Mouse (Mus musculus) liver (tissue): ENCODE results near the gene Setd2.

Source experiments
- DNase-seq: peaks from one replicate; pipeline ENCODE4 v3.0.0-alpha.2; 2020; ENCODE audit warnings: mixed read lengths

Gene Setd2

DNA sequence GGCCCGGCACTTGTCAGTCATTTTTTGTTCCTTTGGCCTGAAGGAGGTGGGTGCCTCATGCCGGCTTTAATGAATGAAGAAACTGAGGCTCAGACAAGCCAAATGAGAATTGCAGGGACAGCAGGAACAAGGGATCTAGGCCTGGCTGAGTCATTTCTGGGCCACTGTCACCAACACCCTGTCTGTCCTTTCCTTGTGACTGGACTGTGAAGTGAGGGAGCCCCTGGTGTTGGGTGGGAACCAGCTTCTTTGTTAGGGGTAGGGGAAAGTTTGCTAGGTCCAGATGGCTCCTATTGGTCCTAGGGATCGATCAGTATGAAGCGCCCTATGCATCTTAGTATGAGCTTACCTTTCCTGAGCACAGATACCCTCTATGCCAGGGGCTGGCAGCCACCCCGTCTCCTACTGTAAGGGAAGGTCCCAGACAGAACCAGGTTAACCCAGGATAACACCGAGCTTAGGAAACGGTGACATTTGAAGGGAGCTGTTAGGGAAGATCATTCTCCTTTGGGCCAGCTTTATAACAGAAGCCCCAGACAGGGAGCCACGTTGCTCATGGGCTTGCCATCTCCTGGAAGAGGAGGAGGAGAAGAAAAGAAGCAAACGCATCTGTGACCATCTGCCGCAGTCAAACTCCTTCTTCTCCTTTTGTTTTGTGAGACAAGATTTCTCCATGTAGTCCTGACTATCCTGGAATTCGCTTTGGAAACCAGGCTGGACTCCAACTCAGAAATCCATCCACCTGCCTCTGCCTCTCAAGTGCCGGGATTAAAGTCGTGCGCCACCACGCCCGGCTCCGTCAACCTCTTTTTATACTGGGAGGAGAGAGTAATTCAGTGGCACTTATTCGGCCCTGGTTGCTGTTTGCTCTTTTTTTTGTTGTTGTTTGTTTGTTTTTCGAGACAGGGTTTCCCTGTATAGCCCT is 122.6 kb downstream of the Setd2 start:
- no peak for DNase-seq

DNA sequence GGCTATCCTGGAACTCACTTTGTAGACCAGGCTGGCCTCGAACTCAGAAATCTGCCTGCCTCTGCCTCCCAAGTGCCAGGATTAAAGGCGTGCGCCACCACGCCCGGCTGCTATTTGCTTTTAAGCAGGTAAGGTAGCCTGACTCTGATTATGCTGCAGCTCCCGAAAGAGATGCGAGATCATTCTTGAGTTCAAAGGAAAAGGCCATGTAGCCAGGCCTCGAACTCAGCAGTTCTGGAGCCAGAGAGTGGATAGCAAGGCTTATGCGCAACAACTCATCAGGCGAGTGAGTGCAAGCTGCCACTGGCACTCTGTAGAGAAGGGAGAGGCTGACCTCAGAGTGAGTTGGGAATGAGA is 123.2 kb downstream of the Setd2 start:
- no peak for DNase-seq

DNA sequence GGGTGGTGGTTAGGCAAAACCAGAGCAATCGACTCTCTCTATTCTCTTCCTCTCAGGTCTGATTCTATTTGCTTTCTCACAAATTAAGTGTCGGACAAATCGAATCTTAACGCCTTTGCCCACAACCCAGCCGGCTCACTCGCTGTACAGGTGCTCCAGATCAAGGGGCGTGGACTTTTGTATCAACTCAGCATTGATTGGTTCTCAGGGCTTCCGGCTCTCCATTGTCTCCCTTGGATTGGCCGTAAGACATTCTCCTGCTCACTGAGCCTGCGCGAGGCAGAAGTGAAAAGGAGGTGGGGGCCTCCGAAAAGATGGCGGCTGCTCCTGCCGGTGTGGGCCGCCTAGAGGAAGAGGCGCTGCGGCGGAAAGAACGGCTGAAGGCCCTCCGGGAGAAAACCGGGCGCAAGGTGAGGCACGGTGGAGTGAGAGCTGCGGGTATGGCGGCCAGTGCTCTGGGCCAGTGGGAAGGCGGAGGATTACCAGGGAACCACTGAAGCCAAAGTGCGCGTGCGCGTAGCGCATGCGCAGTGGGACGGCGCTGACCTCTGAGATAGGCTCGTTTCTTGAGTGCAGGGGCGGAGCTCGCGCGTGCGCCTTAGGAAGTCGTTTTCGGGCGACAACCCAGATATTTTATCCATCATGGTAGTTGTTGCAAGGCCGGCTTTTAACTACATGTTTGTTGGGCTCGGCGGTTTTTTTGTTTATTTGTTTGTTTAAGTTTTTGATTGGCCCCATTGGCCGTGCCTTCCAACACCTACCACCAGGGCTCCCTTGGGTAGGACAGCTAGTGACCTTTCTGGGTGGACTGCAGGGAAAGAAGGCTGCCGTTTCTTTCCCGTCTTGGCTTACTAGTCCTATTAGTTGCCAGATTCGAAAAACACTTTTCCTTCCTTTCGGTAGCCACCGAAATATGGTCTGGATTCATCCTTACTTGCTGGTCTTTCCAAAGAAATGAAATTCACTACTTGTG is 124.1 kb downstream of the Setd2 start, which contains the start of gene Ccdc12:
Gene Ccdc12 (plus strand): TSS at position 255 of the 973 bp plus-strand sequence.
- DNase-seq: peak; percentile 96

DNA sequence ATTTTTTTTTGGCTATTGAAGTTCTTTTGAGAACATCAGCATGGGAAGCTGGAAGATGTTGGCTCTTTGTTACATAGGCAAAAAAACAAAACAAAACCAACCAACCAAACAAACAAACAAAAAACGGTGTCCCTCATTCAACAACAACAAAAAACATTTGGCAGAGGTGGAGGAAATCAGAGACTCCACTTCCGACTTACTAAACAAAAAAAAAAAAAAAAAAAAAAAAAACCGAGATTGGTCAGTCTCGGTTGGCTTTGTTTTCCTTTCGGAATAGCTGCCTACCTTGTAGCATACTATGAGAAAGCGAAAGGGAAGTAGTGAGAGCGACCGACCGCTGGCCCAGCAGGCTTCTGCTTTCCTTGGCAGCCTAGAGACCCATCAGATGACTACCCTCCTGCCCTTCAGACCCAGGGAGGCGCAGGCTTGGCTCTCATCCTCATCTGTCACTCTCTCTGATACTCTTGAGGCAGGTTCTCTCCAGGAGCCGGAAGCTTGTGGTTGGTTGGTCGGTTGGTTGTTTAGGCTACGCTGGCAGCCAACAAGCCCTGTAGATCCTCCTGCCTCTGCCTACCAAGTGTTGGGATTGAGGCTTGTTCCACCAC is 125.2 kb downstream of the Setd2 start:
- peak; percentile 61 for DNase-seq

DNA sequence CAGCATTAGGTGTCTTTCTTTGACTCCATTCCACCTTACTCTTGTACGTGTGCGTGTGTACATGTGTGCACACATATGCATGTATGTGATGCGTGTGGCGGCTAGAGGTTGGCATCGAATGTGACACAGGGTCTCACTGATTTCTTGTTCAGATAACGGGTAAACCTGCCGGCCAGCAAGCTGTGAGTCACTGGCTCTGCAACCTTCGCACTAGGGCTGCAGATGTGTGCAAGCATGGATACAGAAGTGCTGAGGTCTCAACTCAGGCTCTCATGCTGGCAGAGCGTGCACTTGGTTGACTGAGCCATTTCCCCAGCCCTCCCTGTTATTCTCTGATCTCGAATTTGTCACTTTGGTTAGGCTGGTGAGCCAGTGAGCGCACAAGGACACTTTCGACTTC is 127.1 kb downstream of the Setd2 start:
- DNase-seq: no peak

DNA sequence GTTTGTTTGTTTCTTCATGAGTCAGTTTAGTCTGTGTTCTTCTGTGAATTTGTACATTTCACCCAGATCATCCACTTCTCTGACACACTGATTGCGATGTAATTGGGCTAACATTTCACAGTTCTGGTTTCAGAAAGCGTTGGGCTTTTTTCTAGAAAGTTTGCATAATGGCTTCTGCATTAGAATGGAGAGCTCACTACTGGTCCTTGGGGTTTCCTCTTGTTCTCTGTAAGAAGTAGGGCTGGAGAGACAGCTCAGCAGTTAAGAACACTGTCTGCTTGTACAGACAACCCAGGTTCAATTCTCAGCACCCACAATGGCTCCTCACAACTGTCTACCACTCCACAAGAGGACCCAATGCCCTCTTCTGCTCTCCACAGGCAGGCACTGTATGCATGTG is 127.8 kb downstream of the Setd2 start:
- no peak for DNase-seq

DNA sequence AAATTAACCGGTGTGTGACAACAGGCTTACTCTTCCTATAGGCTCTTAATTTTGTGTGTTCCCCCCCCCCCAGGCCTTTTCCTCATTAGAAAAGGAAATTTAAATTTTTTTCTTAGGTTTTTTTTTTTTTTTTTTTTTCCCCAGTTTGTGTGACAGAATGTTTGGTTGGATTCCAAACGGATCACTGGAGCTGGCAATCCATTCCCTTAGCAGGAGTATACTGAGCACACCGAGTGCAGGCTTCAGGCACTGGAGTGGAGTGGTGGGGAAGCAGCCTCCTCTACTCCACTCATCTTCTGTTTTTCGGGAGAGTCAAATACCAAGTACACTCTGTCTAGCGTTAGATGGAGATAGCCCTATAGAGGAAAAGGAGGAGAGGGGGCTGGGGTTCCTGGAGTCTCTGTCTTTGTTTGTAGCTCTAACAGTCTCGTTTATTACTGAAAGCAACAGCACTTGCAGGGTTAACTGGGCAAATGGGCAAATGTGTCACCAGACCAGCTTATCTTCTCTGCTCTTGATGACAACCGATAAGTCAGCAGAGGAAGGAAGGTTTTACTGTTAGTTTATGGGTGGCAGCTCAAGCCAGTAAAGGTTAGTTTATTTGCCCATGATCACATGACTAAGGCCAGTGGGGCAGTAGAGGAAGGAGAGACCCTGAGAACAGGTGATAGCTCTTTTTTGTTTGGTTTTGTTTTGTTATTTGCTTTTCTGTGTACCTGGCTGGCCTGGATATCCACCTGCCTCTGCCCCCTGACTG is 128.6 kb downstream of the Setd2 start:
- no peak for DNase-seq

DNA sequence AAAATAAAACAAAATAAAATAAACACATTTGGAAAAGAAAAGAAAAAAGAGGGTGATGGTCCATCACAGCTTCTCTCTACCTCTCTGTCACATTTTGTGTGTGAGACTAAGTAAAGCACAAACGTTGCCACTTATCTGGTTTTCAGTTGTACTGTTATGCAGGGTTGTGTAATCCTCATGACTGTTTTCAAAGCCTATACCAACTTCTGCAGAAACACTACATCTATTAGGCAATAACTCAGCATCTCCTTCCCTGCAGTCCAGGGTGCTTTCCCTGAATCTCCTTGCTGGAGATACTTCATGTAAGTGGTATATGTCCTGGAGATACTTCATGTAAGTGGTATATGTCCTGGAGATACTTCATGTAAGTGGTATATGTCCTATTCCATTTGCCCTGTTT is 130.4 kb downstream of the Setd2 start:
- no peak for DNase-seq

DNA sequence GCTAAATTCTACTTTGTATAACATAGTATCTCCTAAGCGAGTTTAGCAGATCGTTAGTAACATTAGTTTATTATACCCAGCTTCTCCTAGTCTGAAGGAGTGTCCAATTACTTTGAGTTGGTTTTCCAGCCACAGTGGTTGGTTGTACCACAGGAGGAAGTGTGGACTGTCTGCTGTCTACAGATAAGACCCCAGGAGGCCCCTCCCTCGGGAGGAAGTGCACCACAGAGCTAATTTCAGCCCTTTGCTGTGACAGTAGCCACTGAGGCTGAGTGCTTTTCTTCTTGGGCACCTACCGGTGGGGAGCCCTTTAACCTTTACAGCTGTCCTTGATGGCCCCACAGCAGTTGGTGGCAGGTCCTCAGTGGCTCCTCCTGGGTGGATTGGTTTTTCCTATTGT is 133.5 kb downstream of the Setd2 start:
- peak; percentile 91 for DNase-seq

DNA sequence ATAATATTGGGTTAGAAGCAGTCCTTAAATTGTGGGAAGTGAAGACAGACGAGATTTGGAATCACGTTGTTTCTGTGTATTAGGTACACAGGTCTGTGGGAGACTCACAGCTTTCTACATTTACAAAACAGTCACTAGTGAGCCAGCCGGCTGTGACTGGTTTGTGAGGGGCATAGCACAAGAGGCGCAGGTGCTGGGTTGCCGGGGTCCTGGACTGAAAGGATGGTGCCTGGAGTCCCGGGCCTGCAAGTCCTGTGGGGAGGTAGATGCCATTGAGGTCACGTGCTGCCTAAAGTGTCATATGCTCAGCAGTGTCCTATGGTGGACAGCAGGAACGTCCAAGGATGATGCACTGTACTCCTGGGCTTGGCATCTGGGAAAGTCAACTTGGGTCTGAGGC is 134.0 kb downstream of the Setd2 start:
- DNase-seq: no peak

DNA sequence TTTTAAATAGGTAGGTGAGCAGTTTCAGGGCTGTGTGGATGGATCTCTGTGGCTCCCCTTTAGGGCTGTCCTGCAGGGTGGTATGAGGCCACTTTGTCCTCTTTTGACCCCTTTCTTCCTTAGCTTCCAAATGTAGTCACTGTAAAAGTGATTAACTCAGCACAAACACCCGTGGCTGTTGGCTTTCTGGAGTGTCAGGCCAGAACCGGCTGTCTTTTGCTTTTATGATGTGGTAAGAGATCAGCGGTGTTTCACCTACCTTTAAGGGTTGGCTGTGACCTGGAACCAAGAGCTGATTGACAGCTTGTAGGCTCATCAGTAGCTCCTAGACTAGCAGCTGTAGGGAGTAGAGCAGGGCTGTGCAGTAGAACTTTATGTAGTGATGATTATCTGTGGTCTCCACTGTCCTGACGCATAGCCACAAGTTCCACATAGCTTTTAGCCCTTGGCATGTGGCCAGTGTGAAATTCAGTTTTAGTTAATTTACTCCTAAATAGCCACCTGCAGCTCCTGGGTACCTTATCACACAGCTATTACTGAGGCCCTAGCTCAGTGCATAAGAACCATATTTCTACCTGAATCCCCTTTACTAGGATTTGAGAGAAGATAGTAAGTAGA is 134.9 kb downstream of the Setd2 start:
- no peak for DNase-seq
